Mouse (Mus musculus) retina, postnatal 1 day (tissue): ENCODE data around the gene Eif3k.

ENCODE experiments used
- DNase-seq: peaks from one replicate; pipeline ENCODE4 v3.0.0-alpha.2; 2012

Eif3k gene

GRCm38 (mm10) chr7:28957997-28958725, 23.5 kb downstream of the Eif3k start:
- no peak for DNase-seq

DNA sequence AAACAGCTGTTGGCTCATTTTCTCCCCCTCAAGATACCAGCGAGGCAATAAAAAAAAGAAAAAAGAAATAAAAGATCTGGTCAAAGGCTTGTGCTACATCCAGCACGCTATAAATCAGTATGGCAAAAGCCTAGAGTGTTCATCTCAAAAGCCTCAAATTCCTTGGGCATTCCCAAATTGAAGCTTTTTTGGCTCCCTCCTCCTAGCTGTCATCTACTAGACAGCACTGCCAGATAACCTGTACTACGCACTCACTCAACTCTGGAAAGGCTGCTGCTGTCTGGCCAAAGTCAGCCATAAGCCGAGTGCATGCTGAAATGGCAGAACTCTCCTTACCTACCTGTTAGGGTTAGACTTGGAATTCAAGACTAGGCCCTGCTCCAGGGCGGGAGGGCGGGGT, 24.4 kb downstream of the Eif3k start:
- no peak for DNase-seq

DNA sequence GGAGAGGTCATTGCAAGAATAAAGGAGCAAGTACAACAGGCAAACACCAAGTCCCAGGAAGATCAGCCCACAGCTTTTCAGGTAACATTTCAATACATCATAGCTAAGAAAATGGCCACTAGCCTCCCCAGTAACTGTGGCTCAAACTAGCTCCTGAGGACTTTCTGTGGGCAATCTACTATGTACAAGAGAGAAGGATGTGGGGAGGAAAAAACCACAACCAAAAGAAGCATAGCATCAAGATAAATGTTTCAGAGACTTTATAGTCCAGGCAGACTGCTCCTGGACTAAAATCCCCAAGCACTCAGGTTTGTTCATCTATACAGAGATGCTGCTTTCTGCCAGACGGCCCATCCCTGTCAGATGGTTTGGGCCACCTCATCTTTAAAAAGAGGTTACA, 25.4 kb downstream of the Eif3k start:
- DNase-seq = no peak

- DNase-seq = no peak
These were observed 26.3 kb downstream of the Eif3k start for GRCm38 (mm10) chr7:28955295-28955897.

GRCm38 (mm10) chr7:28954773-28955172, 26.9 kb downstream of the Eif3k start:
- DNase-seq = no peak

DNA sequence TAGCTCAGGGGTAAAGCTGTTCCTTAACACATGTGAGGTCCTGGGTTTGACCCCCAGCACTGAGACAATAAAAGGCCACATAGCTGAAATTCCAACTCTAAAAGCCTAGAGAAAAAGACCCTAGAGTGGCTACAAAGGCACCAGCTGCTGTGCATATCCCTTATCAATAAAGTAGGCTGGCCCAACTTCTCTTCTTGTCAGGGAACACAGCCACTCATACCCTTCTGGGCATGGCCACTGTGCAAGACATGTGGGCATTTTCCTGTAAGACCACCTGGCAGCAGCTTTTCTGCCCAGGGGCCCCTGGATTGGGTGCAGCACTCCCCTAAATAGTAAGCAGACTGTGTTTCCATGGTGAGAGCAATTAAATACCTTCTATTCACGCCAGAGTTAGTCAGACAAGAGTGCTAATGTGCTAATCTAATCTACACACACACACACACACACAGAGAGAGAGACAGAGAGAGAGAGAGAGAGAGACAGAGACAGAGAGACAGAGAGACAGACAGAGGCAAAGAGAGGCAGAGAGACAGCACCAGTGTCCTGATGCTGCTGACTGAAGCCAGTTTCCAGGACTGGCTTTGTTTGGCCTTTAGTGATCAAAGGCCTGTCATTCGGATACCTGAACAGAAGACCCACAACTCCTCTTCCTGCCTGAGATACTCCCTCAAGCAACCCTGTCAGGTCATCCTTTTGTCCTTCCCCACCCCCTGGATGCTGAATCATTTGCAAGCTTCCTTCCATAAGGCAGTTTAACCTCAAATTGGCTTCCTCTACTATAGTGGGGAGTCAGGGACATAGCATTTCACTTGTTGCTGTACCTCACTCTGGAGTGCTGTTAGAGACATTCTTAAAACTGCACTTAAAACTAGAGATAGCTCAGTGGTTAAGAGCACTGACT, 27.9 kb downstream of the Eif3k start:
- peak; percentile 56 for DNase-seq

GRCm38 (mm10) chr7:28952786-28953185, 28.9 kb downstream of the Eif3k start:
- DNase-seq = no peak

DNA sequence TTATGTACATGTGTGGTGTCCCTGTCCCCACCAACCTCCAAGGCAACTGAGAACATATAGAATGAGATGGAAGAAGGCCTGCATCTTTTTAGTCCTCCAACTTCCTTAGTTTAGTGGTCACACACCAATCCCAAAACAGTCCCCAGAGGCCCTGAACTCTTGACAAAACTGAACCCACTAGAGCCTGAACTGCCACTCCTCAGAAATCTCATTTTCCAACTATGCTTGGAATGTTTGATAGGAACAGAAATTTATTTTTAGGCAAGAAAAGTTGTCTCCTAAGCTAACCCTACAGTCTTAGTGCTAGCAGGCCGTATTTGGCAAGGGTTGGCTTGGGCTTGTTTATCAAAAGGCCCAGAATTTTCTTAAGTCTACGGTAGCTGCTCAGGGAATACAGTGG, 29.9 kb downstream of the Eif3k start:
- DNase-seq = no peak

GRCm38 (mm10) chr7:28950346-28951037, 31.2 kb downstream of the Eif3k start:
- DNase-seq = no peak

GRCm38 (mm10) chr7:28949298-28949697, 32.4 kb downstream of the Eif3k start:
- DNase-seq = no peak

- no peak for DNase-seq
These were observed 32.9 kb downstream of the Eif3k start for GRCm38 (mm10) chr7:28948746-28949145.

DNA sequence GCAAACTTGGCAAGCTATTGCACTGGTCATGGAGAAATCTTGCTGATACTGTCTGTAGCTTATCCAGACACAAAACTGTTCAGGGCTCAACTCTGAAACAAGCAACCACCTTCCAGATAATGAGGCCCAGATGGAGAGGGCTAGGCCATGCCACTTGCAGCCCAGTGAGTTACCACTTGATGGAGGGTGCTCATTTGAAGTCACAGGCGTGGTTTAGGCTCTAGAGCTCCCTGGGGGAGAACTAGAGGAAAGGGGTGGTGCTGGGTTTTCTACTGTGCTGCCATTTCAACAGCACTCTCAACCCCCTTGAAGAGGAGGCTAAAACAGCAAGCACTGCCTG, 35.4 kb downstream of the Eif3k start:
- no peak for DNase-seq

DNA sequence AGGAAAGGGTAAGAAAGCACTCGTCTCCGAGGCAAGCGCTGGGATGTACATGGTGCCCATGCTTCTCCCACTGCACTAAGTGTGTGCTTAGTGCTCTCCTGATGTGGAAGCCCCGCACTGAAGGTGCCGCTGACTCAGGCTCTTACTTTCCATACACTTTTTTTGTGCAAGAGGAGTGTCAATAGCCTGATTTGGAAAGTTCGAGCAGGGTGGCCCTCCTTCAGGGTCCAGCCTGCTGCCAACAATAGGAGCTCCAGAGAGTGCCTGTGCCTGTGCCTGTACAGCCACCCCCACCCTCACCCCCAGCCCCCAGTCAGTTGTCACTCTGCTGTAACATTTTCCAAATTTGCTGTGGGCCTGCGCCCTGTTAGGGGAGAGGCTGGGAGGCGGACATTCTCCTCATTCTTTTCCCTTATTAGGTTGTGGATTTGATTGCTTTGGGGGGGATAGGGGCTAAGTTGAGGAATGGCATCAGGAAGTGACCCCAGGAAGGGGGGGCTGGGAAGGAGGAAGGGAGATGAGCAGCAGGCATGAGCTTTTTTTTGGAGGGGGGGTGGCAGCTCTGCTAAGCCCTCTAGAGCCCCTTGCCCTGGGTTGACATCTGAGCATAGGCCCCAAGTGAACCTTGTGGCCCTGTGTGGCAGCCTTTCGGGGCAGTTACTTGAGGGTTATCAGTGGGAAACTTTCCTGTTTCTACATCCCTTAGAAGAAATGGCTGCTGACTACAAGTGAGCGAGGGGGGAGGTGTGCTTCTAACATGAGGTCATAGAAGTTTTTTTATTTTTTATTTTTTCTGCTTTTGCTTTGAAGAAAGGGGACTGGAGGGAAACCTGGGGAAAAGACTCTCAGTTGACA, 36.0 kb downstream of the Eif3k start:
- DNase-seq = peak; percentile 35

GRCm38 (mm10) chr7:28944756-28945415, 36.8 kb downstream of the Eif3k start:
- peak; percentile 44 for DNase-seq

GRCm38 (mm10) chr7:28943451-28944180, 38.0 kb downstream of the Eif3k start:
- DNase-seq = no peak

- no peak for DNase-seq
These were observed 40.1 kb downstream of the Eif3k start for GRCm38 (mm10) chr7:28941542-28941941.

DNA sequence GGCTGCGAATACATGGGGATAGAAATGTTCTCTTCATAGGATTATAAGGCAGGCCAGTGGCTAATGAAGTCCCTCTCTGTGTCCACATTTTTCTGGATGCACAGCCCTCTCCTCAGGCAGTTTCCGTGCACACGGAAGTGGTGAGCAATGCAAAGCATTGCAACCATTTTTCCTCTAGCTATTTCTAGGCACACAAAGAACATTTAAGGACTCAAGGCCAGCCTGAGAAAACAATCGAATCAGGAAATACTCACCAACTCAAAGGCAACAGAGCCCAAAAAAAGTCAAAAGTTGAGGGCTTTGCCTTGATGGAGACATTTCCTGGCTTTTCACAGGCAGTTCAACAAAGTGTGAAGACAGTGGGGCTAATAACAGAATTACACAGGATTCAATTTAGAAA, 40.5 kb downstream of the Eif3k start:
- DNase-seq = no peak

GRCm38 (mm10) chr7:28939418-28940183, 42.1 kb downstream of the Eif3k start:
- no peak for DNase-seq

- DNase-seq = no peak
These were observed 43.0 kb downstream of the Eif3k start for GRCm38 (mm10) chr7:28938654-28939053.

DNA sequence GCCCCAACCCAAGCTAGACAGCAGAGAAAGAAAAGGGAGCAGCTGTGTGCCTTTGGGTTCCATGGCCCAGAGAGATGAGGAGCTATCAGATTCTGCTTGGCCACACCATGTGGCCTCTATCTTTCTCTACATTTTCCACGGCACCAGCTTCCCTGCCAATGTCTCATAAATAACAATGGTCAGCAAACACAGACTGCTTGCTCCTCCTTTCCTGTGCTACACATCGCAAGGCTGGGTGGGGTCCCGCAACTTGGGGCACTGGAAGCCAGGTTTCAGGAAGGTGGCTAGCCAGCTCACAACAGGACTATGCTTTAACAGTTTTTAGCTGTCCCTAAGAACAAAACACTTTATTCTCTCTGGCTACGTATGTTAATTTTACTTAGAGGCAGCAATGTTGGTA, 44.9 kb downstream of the Eif3k start:
- no peak for DNase-seq
